Mouse (Mus musculus): Measurements from ENCODE around the gene Krtap3-1. TPM values are rescaled to one million over a fixed set of nuclear protein-coding genes. Genes with fewer than 3 reads are reported as not detected.

Krtap3-1 gene
- not detected in 2 replicates for polyA plus RNA-seq (2012; rRNA removed)

DNA sequence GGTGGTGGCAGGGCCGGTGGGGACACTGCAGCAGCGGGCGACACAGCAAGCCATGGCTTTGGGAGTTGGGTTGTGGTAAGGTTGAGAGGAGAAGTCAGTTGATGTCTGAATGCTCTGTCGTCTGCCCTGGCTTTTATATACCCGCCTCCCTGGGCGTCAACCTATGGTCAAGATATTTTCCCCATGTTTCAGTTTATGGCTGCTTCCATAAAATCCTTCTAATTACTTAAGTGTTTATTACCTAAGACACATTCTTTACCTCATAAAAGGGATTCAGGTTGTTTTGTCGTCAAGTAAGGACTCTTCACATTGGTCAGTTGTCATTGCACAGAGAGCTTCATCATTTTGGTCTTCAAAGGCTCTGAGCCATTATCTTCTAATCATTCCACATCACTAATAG lies at the start of gene Krtap3-1:
Gene Krtap3-1 (minus strand): TSS at position 101 of the 400 bp plus-strand sequence.

DNA sequence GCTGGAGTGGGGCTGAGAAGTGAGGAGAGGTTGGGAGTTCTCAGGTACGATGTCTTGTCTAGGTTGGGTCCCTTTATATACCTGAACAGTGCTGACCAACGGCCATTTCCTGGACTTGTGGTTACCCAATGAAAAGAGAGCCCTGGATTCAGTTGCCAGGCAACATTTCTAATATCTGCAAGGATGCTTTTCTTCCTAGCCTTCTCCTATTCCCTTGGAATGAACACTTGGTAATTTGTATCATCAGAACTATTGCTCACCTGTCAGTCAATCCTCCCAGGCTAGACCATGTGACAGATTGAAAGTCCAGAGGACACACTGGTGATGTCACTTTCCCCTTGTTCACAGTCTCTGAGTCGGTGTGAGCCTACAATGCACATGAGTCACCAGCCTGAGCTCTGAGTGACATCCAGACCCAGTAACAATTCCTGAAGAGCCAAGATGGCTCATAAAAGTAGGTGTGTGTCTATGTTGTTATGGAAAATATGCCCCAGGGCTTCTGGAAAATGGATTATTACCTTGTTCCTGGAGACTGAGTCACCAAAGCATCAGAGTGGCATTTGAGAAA lies 48.5 kb upstream of the Krtap3-1 start, which contains the start of gene Krtap2-4:
Gene Krtap2-4 (minus strand): TSS at position 51 of the 568 bp plus-strand sequence.

DNA sequence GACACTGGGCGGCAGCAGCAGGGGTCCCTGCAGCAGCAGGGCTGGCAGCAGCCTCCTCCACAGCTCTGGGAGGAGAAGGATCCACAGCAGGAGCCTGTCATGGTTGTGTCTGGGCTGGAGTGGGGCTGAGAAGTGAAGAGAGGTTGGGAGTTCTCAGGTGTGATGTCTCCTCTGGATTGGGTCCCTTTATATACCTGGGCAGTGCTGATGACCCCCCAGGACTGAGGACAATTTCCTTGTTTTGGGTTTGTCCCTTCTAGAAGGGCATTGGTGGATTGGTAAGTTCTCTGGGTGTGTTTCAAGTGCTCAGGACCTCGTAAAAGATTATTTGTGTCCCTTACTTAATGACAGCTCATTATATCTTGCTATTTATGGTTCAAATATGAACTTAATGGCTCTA lies 43.7 kb upstream of the Krtap3-1 start, which contains the start of gene Gm11937:
Gene Gm11937 (minus strand): TSS at position 101 of the 400 bp plus-strand sequence.

DNA sequence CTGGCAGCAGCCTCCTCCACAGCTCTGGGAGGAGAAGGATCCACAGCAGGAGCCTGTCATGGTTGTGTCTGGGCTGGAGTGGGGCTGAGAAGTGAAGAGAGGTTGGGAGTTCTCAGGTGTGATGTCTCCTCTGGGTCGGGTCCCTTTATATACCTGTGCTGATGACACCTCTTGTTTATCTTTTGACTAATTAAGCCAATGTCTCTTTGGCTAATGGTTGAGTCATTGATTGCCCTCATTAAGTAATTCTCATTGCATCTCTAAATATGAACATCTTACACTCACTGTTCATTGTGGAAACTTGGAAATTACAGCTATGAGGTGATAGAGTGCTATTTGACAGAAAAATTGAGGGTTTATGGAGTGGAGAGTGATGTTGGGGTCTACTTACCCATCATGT lies 36.8 kb upstream of the Krtap3-1 start, which contains the start of gene Gm11938:
Gene Gm11938 (minus strand): TSS at position 101 of the 400 bp plus-strand sequence.

DNA sequence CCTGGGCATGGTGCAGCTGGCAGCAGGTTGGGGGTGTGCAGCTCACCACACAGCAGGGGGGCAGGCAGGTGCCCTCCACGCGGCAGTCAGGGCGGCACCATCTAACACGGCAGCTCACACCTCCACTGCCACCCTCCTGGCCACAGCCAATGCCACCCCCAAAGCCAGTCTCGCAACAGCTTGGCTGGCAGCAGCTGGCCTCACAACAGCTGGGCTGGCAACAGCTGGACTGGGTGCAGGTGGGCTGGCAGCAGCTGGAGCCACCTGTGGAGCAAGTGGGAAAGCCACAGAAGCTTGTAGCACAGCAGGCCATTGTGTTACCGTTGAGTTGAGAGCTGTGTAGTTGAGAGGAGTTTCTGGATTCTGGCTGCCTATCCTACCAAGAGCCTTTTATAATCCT lies 31.3 kb upstream of the Krtap3-1 start, which contains the start of gene Krtap9-3:
Gene Krtap9-3 (minus strand): TSS at position 364 of the 400 bp plus-strand sequence.

DNA sequence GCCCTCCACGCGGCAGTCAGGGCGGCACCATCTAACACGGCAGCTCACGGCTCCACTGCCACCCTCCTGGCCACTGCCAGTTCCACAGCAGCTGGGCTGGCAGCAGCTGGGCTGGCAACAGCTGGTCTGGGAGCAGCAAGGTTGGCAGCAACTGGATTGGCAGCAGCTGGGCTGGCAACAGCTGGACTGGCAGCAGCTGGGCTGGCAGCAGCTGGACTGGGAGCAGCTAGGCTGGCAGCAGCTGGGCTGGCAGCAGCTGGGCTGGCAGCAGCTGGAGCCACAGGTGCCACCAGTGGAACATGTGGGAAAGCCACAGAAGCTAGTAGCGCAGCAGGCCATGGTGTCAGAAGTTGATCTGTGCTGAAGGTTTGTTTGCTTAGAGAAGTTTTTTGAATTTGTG lies 24.6 kb upstream of the Krtap3-1 start, which contains the start of gene Krtap1-3:
Gene Krtap1-3 (minus strand): TSS at position 359 of the 400 bp plus-strand sequence.

DNA sequence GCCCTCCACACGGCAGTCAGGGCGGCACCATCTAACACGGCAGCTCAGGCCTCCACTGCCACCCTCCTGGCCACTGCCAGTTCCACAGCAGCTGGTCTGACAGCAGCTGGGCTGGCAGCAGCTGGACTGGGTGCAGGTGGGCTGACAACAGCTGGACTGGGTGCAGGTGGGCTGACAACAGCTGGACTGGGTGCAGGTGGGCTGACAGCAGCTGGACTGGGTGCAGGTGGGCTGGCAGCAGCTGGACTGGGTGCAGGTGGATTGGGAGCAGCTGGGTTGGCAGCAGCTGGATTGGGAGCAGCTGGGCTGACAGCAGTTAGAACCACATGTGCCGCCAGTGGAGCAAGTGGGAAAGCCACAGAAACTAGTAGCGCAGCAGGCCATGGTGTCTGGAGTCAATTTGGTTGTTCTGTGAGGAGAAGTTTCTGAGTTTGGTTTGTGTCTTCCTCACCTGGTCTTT lies 16.8 kb upstream of the Krtap3-1 start, which contains the start of gene Krtap1-4:
Gene Krtap1-4 (minus strand): TSS at position 410 of the 460 bp plus-strand sequence.

DNA sequence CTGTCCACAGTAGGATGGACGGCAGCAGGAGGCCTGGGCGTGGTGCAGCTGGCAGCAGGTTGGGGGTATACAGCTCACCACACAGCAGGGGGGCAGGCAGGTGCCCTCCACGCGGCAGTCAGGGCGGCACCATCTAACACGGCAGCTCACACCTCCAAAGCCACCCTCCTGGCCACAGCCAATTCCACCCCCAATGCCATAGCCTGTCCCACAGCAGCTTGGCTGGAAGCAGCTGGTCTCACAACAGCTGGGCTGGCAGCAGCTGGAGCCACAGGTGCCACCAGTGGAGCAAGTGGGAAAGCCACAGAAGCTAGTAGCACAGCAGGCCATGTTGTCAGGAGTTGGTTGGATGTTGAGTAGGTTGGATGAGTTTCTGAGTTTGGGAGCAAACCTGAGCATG lies 14.2 kb upstream of the Krtap3-1 start, which contains the start of gene Krtap1-5:
Gene Krtap1-5 (minus strand): TSS at position 381 of the 400 bp plus-strand sequence.

DNA sequence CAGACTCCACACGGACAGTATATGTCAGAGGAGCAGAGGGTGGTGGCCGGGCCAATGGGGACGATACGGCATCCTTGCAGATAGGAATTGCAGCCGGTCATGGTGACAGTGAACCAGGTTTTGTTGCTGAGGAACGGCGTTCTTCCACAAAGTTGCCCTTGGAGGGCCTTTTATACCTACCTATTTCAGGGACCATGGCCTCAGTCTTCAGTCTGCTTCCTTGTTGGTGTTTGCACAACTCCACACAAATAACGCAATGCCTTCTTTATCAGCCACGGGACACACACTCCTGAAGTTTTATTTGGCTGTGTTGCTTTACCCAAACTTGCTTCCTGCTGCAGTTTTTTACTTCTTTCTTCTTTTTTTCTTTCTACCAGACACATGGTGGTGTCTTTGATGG lies 7.1 kb downstream of the Krtap3-1 start, which contains the start of gene Gm11939:
Gene Gm11939 (minus strand): TSS at position 101 of the 400 bp plus-strand sequence.

DNA sequence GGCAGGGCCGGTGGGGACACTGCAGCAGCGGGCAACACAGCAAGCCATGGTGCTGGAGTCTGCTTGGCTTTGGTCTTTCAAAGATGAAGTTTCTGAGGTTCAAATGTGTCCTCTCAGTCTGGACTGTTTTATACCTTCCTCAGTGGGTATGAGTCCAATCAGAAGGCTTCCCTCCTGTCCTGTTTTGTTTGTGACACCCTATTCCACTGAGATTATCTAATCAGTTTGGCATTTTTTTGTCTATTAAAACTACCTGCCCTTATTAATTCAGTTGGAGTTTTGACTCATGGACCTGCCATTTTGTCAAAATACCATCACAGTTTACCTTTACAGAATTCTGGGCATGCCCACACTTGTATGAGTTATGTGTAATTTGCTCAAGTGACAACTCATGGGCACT lies 9.7 kb downstream of the Krtap3-1 start, which contains the start of gene Krtap3-2:
Gene Krtap3-2 (minus strand): TSS at position 101 of the 400 bp plus-strand sequence.

DNA sequence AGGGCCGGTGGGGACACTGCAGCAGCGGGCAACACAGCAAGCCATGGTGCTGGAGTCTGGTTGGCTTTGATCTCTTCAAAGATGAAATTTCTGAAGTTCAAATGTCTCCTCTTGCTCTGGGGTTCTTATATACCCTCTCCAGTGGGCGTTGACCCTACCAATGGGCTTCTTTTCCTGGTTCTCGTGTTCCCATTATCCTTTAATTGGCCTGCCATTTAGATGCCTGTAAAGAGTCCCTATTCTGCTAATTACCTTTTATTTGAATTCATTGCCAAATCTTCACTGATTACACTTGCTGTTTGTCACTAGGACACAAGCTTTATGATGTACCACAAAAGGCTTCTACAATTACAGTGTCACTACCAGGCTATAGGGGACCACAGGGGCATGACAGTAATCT lies 15.7 kb downstream of the Krtap3-1 start, which contains the start of gene Krtap3-3:
Gene Krtap3-3 (minus strand): TSS at position 101 of the 400 bp plus-strand sequence.

DNA sequence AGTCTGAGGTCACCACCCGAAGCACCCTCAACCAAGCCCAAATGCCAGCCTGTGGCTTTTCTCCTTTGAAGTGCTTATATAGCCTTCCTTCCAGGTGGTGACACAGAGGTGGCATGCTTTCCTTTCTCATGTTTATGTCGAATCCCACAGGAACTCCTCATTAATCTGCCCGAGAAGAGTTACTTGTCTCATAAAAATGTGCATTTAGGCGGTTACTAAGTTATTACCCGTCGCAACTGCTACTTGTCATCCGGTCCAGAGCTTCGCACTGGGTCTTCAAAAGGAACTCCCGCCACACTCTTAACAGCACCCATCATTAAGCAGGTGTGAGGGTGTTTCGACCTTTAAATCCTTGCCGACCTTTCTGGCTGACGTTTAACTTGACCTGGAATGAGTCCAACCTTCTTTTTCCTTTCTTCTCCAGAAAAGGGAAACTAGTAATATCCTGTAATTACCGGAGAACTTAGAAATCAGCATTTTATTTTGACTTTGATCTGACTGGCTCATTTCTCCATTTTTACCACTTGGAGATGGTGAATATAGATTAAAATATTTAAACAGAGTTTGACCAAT lies 45.1 kb downstream of the Krtap3-1 start, which contains the start of gene Krt39:
Gene Krt39 (minus strand): TSS at position 51 of the 573 bp plus-strand sequence.

Other genes with a start within 250 kb of the Krtap3-1 start
- gene Krt25, start 243.7 kb downstream of the Krtap3-1 start, polyA plus RNA-seq (2012; rRNA removed), result 0.02 and 0.07 TPM in 2 replicates
- 0.12 and 0.25 TPM in 2 replicates for gene Krt26, start 228.7 kb downstream of the Krtap3-1 start, polyA plus RNA-seq (2012; rRNA removed)
- gene Krt27, start 215.5 kb downstream of the Krtap3-1 start, polyA plus RNA-seq (2012; rRNA removed), result 0.02 TPM in 1 of 2 replicates, not detected in the other
- 0.24 and 0.30 TPM in 2 replicates for gene Krt28, start 191.7 kb downstream of the Krtap3-1 start, polyA plus RNA-seq (2012; rRNA removed)
- 5.6 and 10.6 TPM in 2 replicates for gene Krt10, start 177.3 kb downstream of the Krtap3-1 start, polyA plus RNA-seq (2012; rRNA removed)
- 0.04 TPM in 1 of 2 replicates, not detected in the other for gene Krt12, start 144.4 kb downstream of the Krtap3-1 start, polyA plus RNA-seq (2012; rRNA removed)
- gene Krt20, start 128.5 kb downstream of the Krtap3-1 start, polyA plus RNA-seq (2012; rRNA removed), result 1.1 and 2.3 TPM in 2 replicates
- gene Krt23, start 73.5 kb downstream of the Krtap3-1 start, polyA plus RNA-seq (2012; rRNA removed), result 0.08 and 0.14 TPM in 2 replicates
- not detected in 2 replicates for gene Krt39, start 45.3 kb downstream of the Krtap3-1 start, polyA plus RNA-seq (2012; rRNA removed)
- gene Krt40, start 23.5 kb downstream of the Krtap3-1 start, polyA plus RNA-seq (2012; rRNA removed), result 0.07 TPM in 1 of 2 replicates, not detected in the other
- not detected in 2 replicates for gene Krtap3-3, start 15.8 kb downstream of the Krtap3-1 start, polyA plus RNA-seq (2012; rRNA removed)
- gene Krtap3-2, start 9.8 kb downstream of the Krtap3-1 start, polyA plus RNA-seq (2012; rRNA removed), result not detected in 2 replicates
- not detected in 2 replicates for gene Gm11939, start 7.2 kb downstream of the Krtap3-1 start, polyA plus RNA-seq (2012; rRNA removed)
- gene Krtap1-5, start 14.4 kb upstream of the Krtap3-1 start, polyA plus RNA-seq (2012; rRNA removed), result not detected in 2 replicates
- gene Krtap1-4, start 17.0 kb upstream of the Krtap3-1 start, polyA plus RNA-seq (2012; rRNA removed), result not detected in 2 replicates
- not detected in 2 replicates for gene Krtap1-3, start 24.7 kb upstream of the Krtap3-1 start, polyA plus RNA-seq (2012; rRNA removed)
- gene Krtap9-3, start 31.5 kb upstream of the Krtap3-1 start, polyA plus RNA-seq (2012; rRNA removed), result not detected in 2 replicates
- gene Gm11938, start 36.7 kb upstream of the Krtap3-1 start, polyA plus RNA-seq (2012; rRNA removed), result not detected in 2 replicates
- not detected in 2 replicates for gene Gm11937, start 43.6 kb upstream of the Krtap3-1 start, polyA plus RNA-seq (2012; rRNA removed)
- gene Krtap2-4, start 48.2 kb upstream of the Krtap3-1 start, polyA plus RNA-seq (2012; rRNA removed), result not detected in 2 replicates
- not detected in 2 replicates for gene Gm11562, start 53.8 kb upstream of the Krtap3-1 start, polyA plus RNA-seq (2012; rRNA removed)
- gene Krtap4-1, start 61.6 kb upstream of the Krtap3-1 start, polyA plus RNA-seq (2012; rRNA removed), result not detected in 2 replicates
- gene Krtap4-2, start 68.5 kb upstream of the Krtap3-1 start, polyA plus RNA-seq (2012; rRNA removed), result not detected in 2 replicates
- not detected in 2 replicates for gene Krtap4-7, start 77.5 kb upstream of the Krtap3-1 start, polyA plus RNA-seq (2012; rRNA removed)
- not detected in 2 replicates for gene Gm11555, start 83.6 kb upstream of the Krtap3-1 start, polyA plus RNA-seq (2012; rRNA removed)
- gene Gm11563, start 92.3 kb upstream of the Krtap3-1 start, polyA plus RNA-seq (2012; rRNA removed), result not detected in 2 replicates
- not detected in 2 replicates for gene Krtap4-6, start 99.3 kb upstream of the Krtap3-1 start, polyA plus RNA-seq (2012; rRNA removed)
- not detected in 2 replicates for gene Gm14190, start 124.1 kb upstream of the Krtap3-1 start, polyA plus RNA-seq (2012; rRNA removed)
- not detected in 2 replicates for gene Gm14180, start 167.7 kb upstream of the Krtap3-1 start, polyA plus RNA-seq (2012; rRNA removed)
- gene Gm11595, start 206.3 kb upstream of the Krtap3-1 start, polyA plus RNA-seq (2012; rRNA removed), result not detected in 2 replicates
- not detected in 2 replicates for gene Krtap4-8, start 214.1 kb upstream of the Krtap3-1 start, polyA plus RNA-seq (2012; rRNA removed)
- not detected in 2 replicates for gene Krtap4-9, start 218.6 kb upstream of the Krtap3-1 start, polyA plus RNA-seq (2012; rRNA removed)
- gene Gm11596, start 226.8 kb upstream of the Krtap3-1 start, polyA plus RNA-seq (2012; rRNA removed), result not detected in 2 replicates
- gene Gm11569, start 232.3 kb upstream of the Krtap3-1 start, polyA plus RNA-seq (2012; rRNA removed), result not detected in 2 replicates
- gene Gm11554, start 237.8 kb upstream of the Krtap3-1 start, polyA plus RNA-seq (2012; rRNA removed), result not detected in 2 replicates
- not detected in 2 replicates for gene Krtap4-13, start 243.3 kb upstream of the Krtap3-1 start, polyA plus RNA-seq (2012; rRNA removed)
- gene Gm11564, start 249.0 kb upstream of the Krtap3-1 start, polyA plus RNA-seq (2012; rRNA removed), result not detected in 2 replicates

All from central nervous system, embryonic 11.5 days (tissue).